Mouse (Mus musculus): Measurements from ENCODE around the gene Ldhc. TPM values are rescaled to one million over a fixed set of nuclear protein-coding genes. Genes with fewer than 3 reads are reported as not detected.
"Not testable (repeated sequence)": the region's sequence is repeated elsewhere in the genome, so short reads cannot be mapped to it uniquely, and the experiment has no call there.

Gene Ldhc
- polyA plus RNA-seq (2015; fragmentation: Nextera tagmentation; extraction: Ambion mirVana) = not detected in 2 replicates

GRCm38 (mm10) chr7:46860996-46861395 is at the start of gene Ldhc:
Gene Ldhc, plus strand, starts transcription at chr7:46861203.
- H3K4me1 ChIP-seq = no peaks in the 10 kb centered on the region
- no peak within 1 kb of the TSS for H3K27ac ChIP-seq (replicated peaks)
- WGBS = 35% methylated on average over 10 of the region's 10 CpGs
- no peaks in the 10 kb centered on the region for H3K36me3 ChIP-seq
- H3K9ac ChIP-seq (replicated peaks) = no peak within 1 kb of the TSS
- H3K4me3 ChIP-seq = no peak within 1 kb of the TSS
- no peak for ATAC-seq (replicated peaks)
- H3K27me3 ChIP-seq = no peaks in the 10 kb centered on the region
- H3K4me2 ChIP-seq (replicated peaks) = no peak within 1 kb of the TSS
- no peaks in the 10 kb centered on the region for H3K9me3 ChIP-seq

DNA sequence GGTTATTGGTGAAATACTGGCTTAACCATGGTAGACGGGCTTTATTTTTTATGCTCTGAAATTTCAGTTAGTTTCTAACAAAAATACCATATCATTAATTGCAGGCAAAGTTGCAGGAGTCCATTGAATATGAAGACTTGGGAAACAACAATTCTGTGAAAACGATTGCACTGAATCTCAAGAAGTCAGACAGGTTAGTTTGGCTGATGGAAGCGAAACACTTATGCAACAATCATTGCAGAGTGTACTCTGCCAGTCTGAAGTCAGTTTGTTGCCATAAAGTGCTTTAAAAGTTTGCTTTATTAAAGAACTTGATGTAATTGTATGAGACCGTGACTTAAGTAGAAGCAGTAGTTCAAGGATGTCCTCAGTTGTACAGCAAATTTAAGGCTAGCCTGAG is 47.0 kb upstream of the Ldhc start:
- whole genome bisulfite sequencing = 88% methylated on average over 4 of the region's 4 CpGs
- peaks cover 82% of the 10 kb centered on the region for H3K36me3 ChIP-seq

DNA sequence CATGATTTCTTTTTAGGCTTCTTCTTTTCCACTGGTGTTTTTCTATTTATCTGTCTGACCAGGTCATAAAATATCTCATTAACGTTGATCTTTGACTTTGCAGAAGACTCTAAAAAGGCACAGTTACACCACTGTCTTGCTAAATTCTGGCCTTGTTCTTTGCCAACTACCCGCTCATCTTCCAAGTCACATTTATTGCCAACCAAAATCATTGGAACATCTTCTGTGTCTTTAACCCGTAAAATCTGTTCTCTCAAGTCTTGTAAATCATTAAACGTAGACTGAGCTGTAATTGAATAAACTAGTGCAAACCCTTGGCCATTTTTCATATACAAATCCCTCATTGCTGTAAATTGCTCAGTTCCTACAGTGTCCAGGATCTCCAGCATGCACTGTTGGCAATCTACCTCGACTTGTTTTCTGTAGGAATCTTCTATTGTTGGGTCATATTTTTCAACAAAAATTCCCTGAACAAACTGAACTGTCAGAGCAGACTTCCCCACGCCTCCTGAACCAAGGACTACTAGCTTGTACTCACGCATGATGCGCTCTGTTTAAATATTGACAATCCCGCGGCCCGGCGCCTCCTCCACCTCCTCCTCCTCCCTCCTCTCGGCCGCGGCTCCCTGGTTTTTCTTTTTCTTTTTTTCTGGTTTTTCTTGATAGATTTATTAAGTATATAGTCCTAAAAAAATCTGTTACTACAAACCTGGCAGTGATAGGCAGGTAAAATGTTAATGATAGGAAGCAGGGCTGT is 39.9 kb upstream of the Ldhc start:
- not testable (repeated sequence) for H3K9me3 ChIP-seq; H3K4me3 ChIP-seq; H3K9ac ChIP-seq (replicated peaks); H3K4me1 ChIP-seq; ATAC-seq (replicated peaks); H3K27me3 ChIP-seq; H3K4me2 ChIP-seq (replicated peaks)
- WGBS = 84% methylated on average over 15 of the region's 15 CpGs
- Histone ChIP-seq H3K36me3 (peaks cover 69% of the 10 kb centered on the region), H3K27ac (replicated peaks) (peak overlapping the region; percentile 27; the same call in 1 of the 2 replicates)

More for the DNA sequence above, 47.0 kb upstream of the Ldhc start:
- no peak overlapping the region for H3K4me3 ChIP-seq
- no peak overlapping the region for H3K4me2 ChIP-seq (replicated peaks)
- no peaks in the 10 kb centered on the region for H3K27me3 ChIP-seq
- H3K27ac ChIP-seq (replicated peaks) = no peak overlapping the region
- H3K9me3 ChIP-seq = no peaks in the 10 kb centered on the region
- H3K9ac ChIP-seq (replicated peaks) = no peak overlapping the region
- ATAC-seq (replicated peaks) = no peak
- no peaks in the 10 kb centered on the region for H3K4me1 ChIP-seq

DNA sequence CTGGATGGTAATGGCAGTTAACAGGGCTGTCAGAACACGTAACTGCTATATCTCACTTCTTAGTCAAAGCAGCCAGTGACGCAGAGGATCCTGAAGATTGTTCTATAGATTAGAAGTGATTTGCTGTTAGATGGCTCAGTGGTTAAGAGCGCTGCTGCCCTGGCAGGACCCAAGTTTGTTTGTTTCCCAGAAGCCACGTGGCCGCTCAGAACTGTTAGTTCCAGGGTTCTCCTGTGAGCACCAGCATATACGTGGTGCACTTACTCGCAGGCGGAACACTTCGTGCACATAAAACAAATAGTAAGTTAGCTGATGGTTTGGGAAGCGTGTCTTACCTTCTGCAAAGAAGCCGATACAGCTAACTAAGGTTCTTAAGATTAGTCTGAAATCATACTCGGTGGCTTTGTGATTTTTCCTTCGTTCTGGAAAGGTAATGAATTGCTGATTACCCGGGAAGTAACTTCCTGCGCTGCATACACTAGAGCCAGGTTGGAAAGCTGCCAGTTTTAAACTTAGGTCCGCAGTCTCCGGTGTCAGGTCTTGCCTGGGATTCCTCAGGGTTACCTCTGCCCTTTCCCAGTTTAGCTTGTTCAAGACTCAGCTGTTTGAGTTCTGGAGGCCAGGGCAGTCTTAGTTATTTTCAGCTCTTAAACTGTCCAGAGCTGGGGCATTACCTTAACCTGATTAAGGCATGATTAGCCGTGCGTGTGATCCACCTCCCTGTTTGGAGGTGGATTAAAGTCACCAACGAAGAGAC is 33.8 kb upstream of the Ldhc start:
- WGBS = 78% methylated on average over 20 of the region's 20 CpGs
- H3K27me3 ChIP-seq = no peaks in the 10 kb centered on the region
- no peak overlapping the region for H3K27ac ChIP-seq (replicated peaks)
- ATAC-seq (replicated peaks) = no peak
- H3K9ac ChIP-seq (replicated peaks) = no peak overlapping the region
- H3K4me2 ChIP-seq (replicated peaks) = no peak overlapping the region
- peaks cover 18% of the 10 kb centered on the region for H3K36me3 ChIP-seq
- H3K4me3 ChIP-seq = no peak overlapping the region
- H3K9me3 ChIP-seq = no peaks in the 10 kb centered on the region
- H3K4me1 ChIP-seq = no peaks in the 10 kb centered on the region

- 91% methylated on average over 2 of the region's 2 CpGs for WGBS
- Histone ChIP-seq H3K27me3 (no peaks in the 10 kb centered on the region), H3K9me3 (no peaks in the 10 kb centered on the region), H3K9ac (replicated peaks) (no peak overlapping the region), H3K4me1 (no peaks in the 10 kb centered on the region), H3K36me3 (peaks cover 12% of the 10 kb centered on the region), H3K27ac (replicated peaks) (no peak overlapping the region), H3K4me2 (replicated peaks) (no peak overlapping the region), H3K4me3 (no peak overlapping the region)
- ATAC-seq (replicated peaks) = no peak
Measured at GRCm38 (mm10) chr7:46827803-46828184, 33.2 kb upstream of the Ldhc start.

- no peak overlapping the region for H3K4me3 ChIP-seq
- H3K36me3 ChIP-seq = no peaks in the 10 kb centered on the region
- H3K4me2 ChIP-seq (replicated peaks) = no peak overlapping the region
- WGBS = 90% methylated on average over 12 of the region's 12 CpGs
- no peaks in the 10 kb centered on the region for H3K9me3 ChIP-seq
- no peaks in the 10 kb centered on the region for H3K4me1 ChIP-seq
- H3K27me3 ChIP-seq = no peaks in the 10 kb centered on the region
- H3K27ac ChIP-seq (replicated peaks) = no peak overlapping the region
- H3K9ac ChIP-seq (replicated peaks) = no peak overlapping the region
- ATAC-seq (replicated peaks) = no peak
Measured at GRCm38 (mm10) chr7:46829911-46830310, 31.1 kb upstream of the Ldhc start.

DNA sequence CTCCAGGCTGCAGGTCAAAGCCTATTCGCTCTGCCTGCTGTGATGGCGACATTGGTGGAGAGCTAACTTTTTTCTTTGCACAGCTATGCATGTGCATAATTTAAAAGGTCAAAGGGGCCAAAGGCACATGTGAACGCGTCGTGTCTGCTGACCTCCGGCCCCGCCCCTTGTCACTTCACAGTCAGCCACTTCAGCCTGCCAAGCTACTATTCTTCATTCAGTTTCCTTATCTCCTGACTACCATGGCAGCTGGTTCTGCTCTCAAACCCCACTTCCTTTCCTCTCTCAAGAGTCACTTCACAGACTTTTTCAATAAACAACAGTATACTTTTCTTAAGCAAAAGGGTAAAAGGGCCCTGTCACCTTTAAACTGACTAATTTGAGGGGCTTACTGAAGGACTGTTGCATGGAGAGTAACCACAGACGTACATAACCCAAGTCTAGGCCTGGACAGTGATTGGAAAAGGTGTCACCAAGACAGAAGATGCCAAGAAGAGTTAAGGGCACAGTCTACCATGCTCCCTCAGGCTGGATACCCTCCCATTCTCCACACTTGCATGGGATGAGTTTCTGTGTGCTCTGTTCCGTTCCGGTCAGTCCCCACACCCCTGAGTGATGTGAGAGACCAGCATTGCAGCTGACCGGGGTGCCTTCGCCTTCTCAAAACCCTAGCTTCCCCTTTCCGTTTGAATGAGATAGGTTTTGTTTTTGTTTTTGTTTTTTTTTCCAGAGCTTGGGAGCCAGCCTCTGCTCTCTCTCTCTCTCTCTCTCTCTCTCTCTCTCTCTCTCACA is 30.0 kb upstream of the Ldhc start:
- no peak overlapping the region for H3K4me2 ChIP-seq (replicated peaks)
- WGBS = 74% methylated on average over 13 of the region's 13 CpGs
- H3K36me3 ChIP-seq = no peaks in the 10 kb centered on the region
- H3K9me3 ChIP-seq = no peaks in the 10 kb centered on the region
- no peaks in the 10 kb centered on the region for H3K27me3 ChIP-seq
- H3K9ac ChIP-seq (replicated peaks) = no peak overlapping the region
- no peak overlapping the region for H3K27ac ChIP-seq (replicated peaks)
- H3K4me1 ChIP-seq = 0 out of 2 replicates have a peak, but pooled peaks cover 2% of the 10 kb centered on the region
- no peak for ATAC-seq (replicated peaks)
- H3K4me3 ChIP-seq = no peak overlapping the region

DNA sequence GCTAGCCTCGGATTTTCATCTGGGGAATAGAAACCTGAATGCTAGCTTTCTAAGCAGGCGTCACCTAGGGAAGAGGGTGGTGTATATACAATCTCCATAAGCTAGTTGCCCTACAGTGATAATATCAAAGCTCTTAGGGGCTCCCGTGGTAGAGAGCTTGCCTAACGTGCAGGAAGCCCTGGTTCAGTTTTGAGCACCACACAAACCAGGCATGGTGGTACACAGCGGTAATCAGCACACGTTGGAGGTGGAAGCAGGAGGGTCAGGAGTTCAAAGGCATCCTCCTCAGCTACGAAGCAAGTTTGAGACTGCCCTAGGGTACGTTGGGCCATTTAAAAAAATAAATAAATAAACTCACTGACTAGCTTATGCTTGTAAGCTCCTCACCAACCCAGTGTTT is 29.3 kb upstream of the Ldhc start:
- 84% methylated on average over 8 of the region's 8 CpGs for WGBS
- Histone ChIP-seq H3K4me3 (no peak overlapping the region), H3K27me3 (no peaks in the 10 kb centered on the region), H3K4me2 (replicated peaks) (no peak overlapping the region), H3K4me1 (0 out of 2 replicates have a peak, but pooled peaks cover 2% of the 10 kb centered on the region), H3K27ac (replicated peaks) (no peak overlapping the region), H3K9ac (replicated peaks) (no peak overlapping the region), H3K9me3 (no peaks in the 10 kb centered on the region), H3K36me3 (no peaks in the 10 kb centered on the region)
- no peak for ATAC-seq (replicated peaks)

DNA sequence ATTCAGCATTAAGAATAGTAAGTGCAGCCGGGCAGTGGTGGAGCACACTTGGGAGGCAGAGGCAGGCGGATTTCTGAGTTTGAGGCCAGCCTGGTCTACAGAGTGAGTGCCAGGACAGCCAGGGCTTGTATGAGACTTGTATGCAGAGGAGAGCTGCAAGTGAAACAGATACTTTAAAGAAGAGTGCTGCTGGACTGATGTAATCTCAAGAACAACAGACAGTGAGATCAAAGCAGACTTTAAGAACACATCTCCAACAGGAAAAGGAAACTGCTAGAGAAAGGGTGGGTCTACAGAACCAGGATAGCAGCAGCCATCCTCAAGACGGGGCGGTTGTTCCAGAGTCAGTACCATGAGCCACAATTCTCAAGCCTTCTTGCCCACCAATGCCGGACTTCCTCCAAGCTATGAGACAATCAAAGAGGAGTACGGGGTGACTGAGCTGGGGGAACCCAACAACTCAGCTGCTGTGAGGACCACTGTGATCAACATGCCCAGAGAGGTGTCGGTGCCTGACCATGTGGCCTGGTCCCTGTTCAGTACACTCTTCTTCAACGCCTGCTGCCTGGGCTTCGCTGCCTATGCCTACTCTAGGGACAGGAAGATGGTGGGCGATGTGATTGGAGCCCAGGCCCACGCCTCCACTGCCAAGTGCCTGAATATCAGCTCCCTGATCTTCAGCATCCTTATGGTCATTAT is 28.7 kb upstream of the Ldhc start:
- ATAC-seq (replicated peaks); H3K27ac ChIP-seq (replicated peaks); H3K9ac ChIP-seq (replicated peaks); H3K27me3 ChIP-seq; H3K4me3 ChIP-seq; H3K4me2 ChIP-seq (replicated peaks); H3K4me1 ChIP-seq; H3K36me3 ChIP-seq; H3K9me3 ChIP-seq: not testable (repeated sequence)
- 95% methylated on average over 11 of the region's 11 CpGs for WGBS

GRCm38 (mm10) chr7:46833266-46833665 is 27.7 kb upstream of the Ldhc start:
- Histone ChIP-seq H3K27ac (replicated peaks) (no peak overlapping the region), H3K4me3 (no peak overlapping the region), H3K36me3 (no peaks in the 10 kb centered on the region), H3K9me3 (no peaks in the 10 kb centered on the region), H3K4me2 (replicated peaks) (no peak overlapping the region), H3K27me3 (no peaks in the 10 kb centered on the region), H3K4me1 (peaks cover 9% of the 10 kb centered on the region), H3K9ac (replicated peaks) (no peak overlapping the region)
- 83% methylated on average over 6 of the region's 6 CpGs for WGBS
- no peak for ATAC-seq (replicated peaks)

GRCm38 (mm10) chr7:46833670-46834255 is 27.2 kb upstream of the Ldhc start:
- Histone ChIP-seq H3K27ac (replicated peaks) (no peak overlapping the region), H3K27me3 (no peaks in the 10 kb centered on the region), H3K4me1 (peaks cover 14% of the 10 kb centered on the region), H3K4me3 (no peak overlapping the region), H3K9ac (replicated peaks) (no peak overlapping the region), H3K4me2 (replicated peaks) (no peak overlapping the region), H3K9me3 (no peaks in the 10 kb centered on the region), H3K36me3 (no peaks in the 10 kb centered on the region)
- ATAC-seq (replicated peaks) = no peak
- WGBS = 88% methylated on average over 7 of the region's 7 CpGs
